Mouse (Mus musculus): Measurements from ENCODE around the gene Gch1.

DNA sequence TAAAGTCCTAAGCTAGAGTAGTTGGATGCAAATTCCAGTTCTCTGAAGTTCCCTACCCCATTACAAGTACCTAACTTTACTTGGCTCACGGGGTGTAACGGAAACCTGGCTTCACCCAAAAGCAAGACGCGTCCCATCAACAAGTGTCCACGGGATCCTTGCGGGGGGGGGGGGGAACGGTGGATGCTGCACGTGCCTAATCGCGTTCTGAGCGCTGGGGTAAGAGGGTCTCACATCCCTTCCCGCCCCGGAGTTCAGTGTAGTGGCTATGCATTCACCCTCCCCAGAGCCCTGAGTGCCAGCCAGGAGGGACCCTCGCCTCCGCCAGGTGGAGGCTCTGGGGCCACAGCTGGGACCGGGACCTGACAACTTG is 752 bp downstream of the Gch1 start:
- TF ChIP-seq CTCF (IDR thresholded peaks at IDR 0.05) (no peak), EP300 (IDR thresholded peaks at IDR 0.05) (no peak)
